Mouse (Mus musculus) erythroblast, embryonic 14.5 days (primary cell): ENCODE measurements at regions not wholly inside any gene's neighbourhood (a gene's known extent, or its start where the extent isn't known, plus 50 kb on each side); places are given as distances from the start of the nearest gene placed in this dataset.

Source experiments
- H3K27me3 ChIP-seq: 2 replicates; pipeline ENCODE4 v1.6.1; 2012; ENCODE audit warnings: inconsistent platforms; ENCODE audit not compliant: control insufficient read depth
- H3K36me3 ChIP-seq: 2 replicates; pipeline ENCODE4 v1.6.1; 2012; ENCODE audit warnings: mild to moderate bottlenecking, inconsistent platforms; ENCODE audit not compliant: control insufficient read depth
- H3K4me1 ChIP-seq: 2 replicates; pipeline ENCODE4 v1.6.1; 2012; ENCODE audit warnings: inconsistent platforms; ENCODE audit not compliant: control insufficient read depth
- H3K4me3 ChIP-seq: replicated peaks from 2 replicates; pipeline ENCODE3; 2012; ENCODE audit warnings: moderate library complexity, mild to moderate bottlenecking, inconsistent platforms
- H3K9me3 ChIP-seq: 2 replicates; pipeline ENCODE4 v1.6.1; 2012; ENCODE audit warnings: low read length, inconsistent platforms, mixed read lengths; ENCODE audit not compliant: control insufficient read depth
- GATA1 ChIP-seq: IDR thresholded peaks from 2 replicates; pipeline ENCODE4 v1.6.1; 2012; ENCODE audit warnings: low read length, inconsistent platforms, mixed read lengths
- TAL1 ChIP-seq: IDR thresholded peaks from 3 replicates; pipeline ENCODE4 v1.6.1; 2012; ENCODE audit warnings: low read length, inconsistent platforms, mixed read lengths

GRCm38 (mm10) chr1:179866056-179866772 lies 62.7 kb upstream of the Ahctf1 start:
- Histone ChIP-seq H3K4me1 (peaks cover 32% of the 10 kb centered on the region), H3K4me3 (no peak overlapping the region), H3K36me3 (no peaks in the 10 kb centered on the region), H3K9me3 (no peaks in the 10 kb centered on the region), H3K27me3 (no peaks in the 10 kb centered on the region)
- TF ChIP-seq TAL1 (no peak), GATA1 (no peak)

- Histone ChIP-seq H3K36me3 (no peaks in the 10 kb centered on the region), H3K4me3 (no peak overlapping the region), H3K4me1 (peaks cover 32% of the 10 kb centered on the region), H3K27me3 (no peaks in the 10 kb centered on the region), H3K9me3 (no peaks in the 10 kb centered on the region)
- no peak for TF ChIP-seq TAL1
- TF ChIP-seq GATA1: no peak
Observed at GRCm38 (mm10) chr1:179865561-179865960, 62.1 kb upstream of the Ahctf1 start.

DNA sequence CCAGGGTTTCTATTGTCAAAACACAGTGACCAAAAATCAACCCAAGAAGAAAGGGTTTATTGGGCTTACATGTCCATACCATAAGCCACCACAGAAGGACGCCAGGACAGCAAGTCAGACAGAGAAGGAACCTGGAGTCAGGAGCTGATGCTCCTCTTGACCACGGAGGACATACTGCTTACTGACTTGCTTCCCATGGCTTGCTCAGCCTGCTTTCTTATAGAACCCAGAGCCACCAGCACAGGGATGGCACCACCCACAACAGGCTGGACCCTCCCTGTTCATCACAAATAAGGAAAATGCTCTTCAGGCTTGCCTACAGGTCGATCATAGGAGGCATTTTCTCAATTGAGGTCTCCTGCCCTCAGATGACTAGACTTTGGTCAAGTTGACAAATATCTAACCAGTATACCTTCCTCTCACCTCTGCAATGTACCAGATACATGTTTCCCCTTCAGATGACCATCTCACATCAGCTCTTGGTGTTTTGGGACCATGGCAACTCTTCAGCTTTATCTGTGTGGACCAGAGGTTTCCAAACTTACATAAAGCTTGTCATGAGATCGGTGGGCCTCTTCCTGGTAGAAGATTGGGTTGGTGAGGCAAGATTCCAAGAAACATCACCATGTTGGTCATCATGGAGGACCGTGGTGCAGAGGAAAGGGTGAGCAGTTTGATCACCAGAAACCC lies 61.2 kb upstream of the Ahctf1 start:
- no peak for TF ChIP-seq GATA1
- TF ChIP-seq TAL1: no peak
- H3K36me3 ChIP-seq: no peaks in the 10 kb centered on the region
- H3K4me3 ChIP-seq: no peak overlapping the region
- peaks cover 34% of the 10 kb centered on the region for H3K4me1 ChIP-seq
- H3K9me3 ChIP-seq: no peaks in the 10 kb centered on the region
- no peaks in the 10 kb centered on the region for H3K27me3 ChIP-seq

- peaks cover 41% of the 10 kb centered on the region for H3K4me1 ChIP-seq
Observed at GRCm38 (mm10) chr1:179863420-179863819, 59.9 kb upstream of the Ahctf1 start.

DNA sequence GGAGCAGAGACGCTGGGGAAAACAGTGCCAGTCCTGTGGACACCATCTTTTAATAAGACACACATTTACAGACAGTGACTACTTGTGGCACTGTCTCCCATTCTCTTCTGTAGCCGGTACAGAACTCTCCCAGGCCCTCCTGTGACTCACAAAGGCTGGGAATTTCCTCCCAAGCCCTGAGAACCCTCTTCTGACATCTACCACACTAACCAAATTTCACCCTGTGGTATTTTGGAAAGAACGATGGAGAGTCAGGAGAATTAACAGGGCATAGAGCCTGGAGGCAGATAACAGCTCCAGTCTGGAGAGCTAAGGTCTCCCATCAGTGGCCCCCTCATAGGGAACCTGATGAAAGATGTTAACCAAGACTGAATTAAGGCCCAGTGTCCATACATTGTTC lies 59.5 kb upstream of the Ahctf1 start:
- H3K36me3 ChIP-seq: no peaks in the 10 kb centered on the region
- no peaks in the 10 kb centered on the region for H3K9me3 ChIP-seq
- peaks cover 42% of the 10 kb centered on the region for H3K4me1 ChIP-seq
- H3K4me3 ChIP-seq: no peak overlapping the region
- no peaks in the 10 kb centered on the region for H3K27me3 ChIP-seq
- TF ChIP-seq GATA1 (no peak), TAL1 (no peak)

More at GRCm38 (mm10) chr1:179863420-179863819, 59.9 kb upstream of the Ahctf1 start:
- H3K9me3 ChIP-seq: no peaks in the 10 kb centered on the region
- no peaks in the 10 kb centered on the region for H3K27me3 ChIP-seq
- H3K4me3 ChIP-seq: no peak overlapping the region
- H3K36me3 ChIP-seq: no peaks in the 10 kb centered on the region
- TF ChIP-seq GATA1: no peak
- no peak for TF ChIP-seq TAL1

- TF ChIP-seq TAL1: no peak
- H3K4me1 ChIP-seq: peaks cover 40% of the 10 kb centered on the region
Observed at GRCm38 (mm10) chr1:179861776-179862175, 58.3 kb upstream of the Ahctf1 start.

GRCm38 (mm10) chr1:179859552-179859902 lies 56.0 kb upstream of the Ahctf1 start:
- Histone ChIP-seq H3K27me3 (no peaks in the 10 kb centered on the region), H3K9me3 (no peaks in the 10 kb centered on the region), H3K36me3 (no peaks in the 10 kb centered on the region), H3K4me1 (peaks cover 32% of the 10 kb centered on the region), H3K4me3 (no peak overlapping the region)
- TF ChIP-seq TAL1: no peak
- no peak for TF ChIP-seq GATA1

More at GRCm38 (mm10) chr1:179861776-179862175, 58.3 kb upstream of the Ahctf1 start:
- Histone ChIP-seq H3K9me3 (no peaks in the 10 kb centered on the region), H3K4me3 (no peak overlapping the region), H3K36me3 (no peaks in the 10 kb centered on the region), H3K27me3 (no peaks in the 10 kb centered on the region)

GRCm38 (mm10) chr1:179858780-179859551 lies 55.5 kb upstream of the Ahctf1 start:
- H3K27me3 ChIP-seq: no peaks in the 10 kb centered on the region
- H3K4me1 ChIP-seq: peaks cover 36% of the 10 kb centered on the region
- peak overlapping the region; percentile 39 for H3K4me3 ChIP-seq
- H3K36me3 ChIP-seq: no peaks in the 10 kb centered on the region
- no peak for TF ChIP-seq TAL1
- no peak for TF ChIP-seq GATA1
- H3K9me3 ChIP-seq: no peaks in the 10 kb centered on the region
